Mouse (Mus musculus): ENCODE results near the gene Galnt15. TPM values are rescaled to one million over a fixed set of nuclear protein-coding genes. Genes with fewer than 3 reads are reported as not detected.

The Galnt15 gene
- 1 to 10 TPM; 2.4 to 4.9 (median 4.1) TPM for total RNA-seq (2022)

- no peak for DNase-seq (ENCODE audit: low spot score in 2 of 2)
These were observed at the start of gene Galnt15 for GRCm38 (mm10) chr14:32028681-32029091. Gene Galnt15, plus strand, starts transcription at chr14:32028989.

DNA sequence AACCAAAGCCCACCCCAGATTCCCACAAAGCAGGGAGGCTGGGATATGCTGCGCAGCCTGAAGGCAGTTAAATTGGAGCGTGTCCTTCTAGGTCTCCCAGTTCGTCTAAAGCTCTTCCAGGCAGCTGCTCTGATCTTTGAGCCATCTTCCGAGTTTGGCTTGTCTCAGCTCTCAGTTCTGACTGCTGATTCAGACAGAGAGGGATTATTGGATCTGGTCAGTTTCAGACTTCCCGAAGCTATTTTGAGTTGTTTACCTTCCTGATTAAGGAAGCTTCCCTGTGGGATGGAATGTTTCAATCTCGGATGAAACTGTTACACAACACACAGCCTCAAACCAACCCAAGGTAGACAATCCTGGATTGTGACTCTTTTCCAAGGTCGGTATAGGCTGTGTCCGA, 34.8 kb upstream of the Galnt15 start:
- no peak for DNase-seq (ENCODE audit: low spot score in 2 of 2)

DNA sequence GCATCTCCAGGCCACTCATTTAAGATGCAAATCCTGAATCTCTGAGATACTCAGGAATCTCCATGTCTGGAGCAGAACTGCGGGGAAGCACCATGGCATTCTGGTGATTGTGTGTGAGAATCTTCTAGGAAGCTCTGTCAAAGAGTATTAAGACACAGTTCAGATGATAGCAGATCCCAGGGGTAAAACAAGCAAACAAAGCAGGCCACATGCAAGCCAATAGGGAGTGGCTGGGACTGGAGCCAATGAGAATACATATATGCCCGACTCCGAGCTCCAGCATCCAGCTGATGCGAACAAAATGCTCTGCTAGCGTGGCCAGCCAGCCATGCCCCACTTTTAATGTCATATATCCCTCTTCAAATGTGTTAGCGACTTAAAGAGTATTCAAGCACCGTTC, 27.8 kb upstream of the Galnt15 start:
- DNase-seq (ENCODE audit: low spot score in 2 of 2), result no peak

GRCm38 (mm10) chr14:32002502-32003338, 26.1 kb upstream of the Galnt15 start:
- peak in 1 of 2 experiments; percentile 71 for DNase-seq (ENCODE audit: low spot score in 2 of 2)

GRCm38 (mm10) chr14:32003904-32004596, 24.7 kb upstream of the Galnt15 start:
- peak in 1 of 2 experiments; percentile 43 for DNase-seq (ENCODE audit: low spot score in 2 of 2)

GRCm38 (mm10) chr14:32005673-32006261, 23.0 kb upstream of the Galnt15 start:
- DNase-seq (ENCODE audit: low spot score in 2 of 2), result no peak

DNA sequence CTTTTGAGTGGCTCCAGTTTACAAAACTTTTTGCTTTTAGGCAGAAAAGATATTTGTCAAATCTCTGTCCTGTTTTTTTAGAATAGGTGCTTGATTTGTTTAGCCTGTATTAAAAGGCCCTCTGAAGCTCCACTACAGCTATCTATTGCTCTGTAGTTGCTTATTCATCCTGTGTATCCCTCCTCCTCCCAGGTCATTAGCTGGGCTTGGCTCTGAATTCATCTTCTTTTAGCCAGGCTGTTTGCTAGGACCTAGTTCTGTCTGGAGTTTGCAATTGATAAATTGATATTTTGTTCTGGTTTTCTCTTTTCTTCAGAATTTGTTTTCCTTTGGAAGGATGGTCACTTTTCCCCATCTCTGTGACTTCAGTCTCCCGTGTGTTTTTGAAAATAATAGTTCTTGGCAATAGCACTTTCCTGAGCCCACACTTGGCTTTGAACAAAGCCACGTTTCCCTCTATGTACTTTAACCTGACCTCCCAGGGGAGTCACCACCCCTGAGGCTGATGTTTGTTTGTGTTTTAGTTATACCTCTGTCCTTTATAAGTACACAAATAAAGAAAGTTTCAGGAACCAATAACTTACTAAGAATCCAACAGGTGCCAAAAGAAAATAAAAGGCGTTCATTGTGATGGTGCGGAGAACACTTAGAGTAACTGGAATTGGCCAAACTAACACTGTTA, 21.0 kb upstream of the Galnt15 start:
- DNase-seq (ENCODE audit: low spot score in 2 of 2), result no peak

GRCm38 (mm10) chr14:32009715-32010114, 19.1 kb upstream of the Galnt15 start:
- no peak for DNase-seq (ENCODE audit: low spot score in 2 of 2)

DNA sequence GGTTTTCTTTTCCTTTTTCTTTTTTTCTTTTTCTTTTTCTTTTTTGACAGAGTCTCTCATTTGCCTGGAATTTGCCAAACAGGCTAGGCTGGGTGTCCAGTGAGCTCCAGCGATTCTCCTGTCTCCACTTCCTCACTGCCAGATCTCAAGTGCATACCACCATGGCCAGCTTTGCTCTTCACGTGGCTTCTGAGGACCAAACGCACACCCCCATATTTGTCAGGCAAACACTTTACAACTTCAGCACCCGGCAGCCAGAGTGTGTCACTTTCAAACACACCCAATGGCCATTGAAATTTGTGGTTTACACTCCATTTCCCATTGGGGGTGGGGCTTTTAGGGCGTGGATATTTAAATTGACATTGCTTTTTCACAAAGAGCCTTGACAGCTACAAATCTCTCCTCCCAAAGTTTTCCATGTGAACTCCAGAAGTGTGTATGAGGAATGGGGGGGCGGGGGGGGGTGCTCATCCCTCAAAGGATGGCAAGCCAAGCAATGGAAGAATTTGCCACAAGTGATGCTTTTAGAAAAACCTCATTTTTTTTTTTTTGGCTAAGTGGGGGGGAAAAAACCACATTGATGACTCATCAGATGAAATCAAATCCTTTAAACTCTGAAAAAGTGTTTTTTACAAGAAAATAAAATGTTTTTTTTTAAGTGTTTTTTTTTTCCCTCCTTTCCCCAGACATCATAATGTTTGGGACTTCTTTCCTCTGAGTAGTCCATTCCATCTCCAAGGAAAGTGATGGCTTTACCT, 17.1 kb upstream of the Galnt15 start:
- no peak for DNase-seq (ENCODE audit: low spot score in 2 of 2)

- no peak for DNase-seq (ENCODE audit: low spot score in 2 of 2)
These were observed 13.5 kb upstream of the Galnt15 start for GRCm38 (mm10) chr14:32015131-32015770.

GRCm38 (mm10) chr14:32016466-32016865, 12.3 kb upstream of the Galnt15 start:
- no peak for DNase-seq (ENCODE audit: low spot score in 2 of 2)

DNA sequence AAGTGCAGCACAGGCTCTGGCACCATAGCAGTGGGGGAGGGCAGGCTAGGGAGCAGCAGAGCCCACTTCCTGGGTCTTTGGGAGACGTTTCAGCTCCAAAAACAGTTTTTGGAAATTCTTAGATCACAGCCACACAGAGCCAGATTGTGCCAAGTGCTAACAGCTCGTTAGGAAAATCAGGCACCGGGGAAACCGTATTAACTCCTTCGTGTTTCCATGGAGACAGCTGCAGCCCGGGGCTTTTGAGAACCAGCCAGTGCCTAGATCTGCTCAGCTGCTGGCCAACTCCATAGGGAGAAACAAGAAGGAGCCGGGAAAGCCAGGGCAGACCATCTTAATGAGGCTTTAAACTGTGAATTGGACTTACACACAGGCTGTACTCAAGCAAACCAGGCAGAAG, 11.9 kb upstream of the Galnt15 start:
- peak; percentile 56 to 85 for DNase-seq (ENCODE audit: low spot score in 2 of 2)

GRCm38 (mm10) chr14:32017448-32017847, 11.3 kb upstream of the Galnt15 start:
- DNase-seq (ENCODE audit: low spot score in 2 of 2), result no peak

DNA sequence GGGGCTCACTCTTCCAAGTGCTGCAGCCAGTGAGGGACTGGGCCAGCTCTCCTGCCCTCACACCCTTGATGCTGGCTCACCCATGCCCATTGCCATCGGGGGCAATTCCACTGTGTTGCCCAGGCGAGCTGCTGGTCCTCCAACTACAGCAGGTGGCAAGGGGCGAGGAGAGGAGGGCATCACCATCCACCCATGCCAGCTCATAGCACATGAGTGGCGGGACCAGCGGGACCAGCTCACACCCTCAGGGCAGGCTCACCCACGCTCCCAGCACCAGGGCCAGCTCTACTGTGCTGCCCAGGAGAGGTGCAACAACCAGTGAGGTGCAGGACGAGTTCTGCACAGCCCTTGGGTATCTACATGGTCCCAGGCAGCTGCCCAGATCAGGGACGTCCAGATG, 9.7 kb upstream of the Galnt15 start:
- no peak for DNase-seq (ENCODE audit: low spot score in 2 of 2)

GRCm38 (mm10) chr14:32021967-32022366, 6.8 kb upstream of the Galnt15 start:
- peak in 1 of 2 experiments; percentile 63 for DNase-seq (ENCODE audit: low spot score in 2 of 2)

DNA sequence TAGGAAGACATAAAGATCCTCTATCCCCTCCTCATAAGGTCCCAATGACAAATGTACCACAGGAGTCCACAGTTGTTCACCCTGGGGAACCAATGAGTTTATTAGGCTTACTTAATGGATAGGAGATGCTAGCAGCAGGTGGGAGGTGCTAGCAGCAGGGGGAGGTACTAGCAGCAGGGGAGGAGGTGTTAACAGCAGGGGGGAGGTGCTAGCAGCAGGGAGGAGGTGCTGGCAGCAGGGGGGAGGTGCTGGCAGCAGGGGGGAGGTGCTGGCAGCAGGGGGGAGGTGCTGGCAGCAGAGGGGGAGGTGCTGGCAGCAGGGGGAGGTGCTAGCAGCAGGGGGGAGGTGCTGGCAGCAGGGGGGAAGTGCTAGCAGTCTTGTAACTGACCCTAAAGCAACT, 6.3 kb upstream of the Galnt15 start:
- DNase-seq (ENCODE audit: low spot score in 2 of 2), result no peak

DNA sequence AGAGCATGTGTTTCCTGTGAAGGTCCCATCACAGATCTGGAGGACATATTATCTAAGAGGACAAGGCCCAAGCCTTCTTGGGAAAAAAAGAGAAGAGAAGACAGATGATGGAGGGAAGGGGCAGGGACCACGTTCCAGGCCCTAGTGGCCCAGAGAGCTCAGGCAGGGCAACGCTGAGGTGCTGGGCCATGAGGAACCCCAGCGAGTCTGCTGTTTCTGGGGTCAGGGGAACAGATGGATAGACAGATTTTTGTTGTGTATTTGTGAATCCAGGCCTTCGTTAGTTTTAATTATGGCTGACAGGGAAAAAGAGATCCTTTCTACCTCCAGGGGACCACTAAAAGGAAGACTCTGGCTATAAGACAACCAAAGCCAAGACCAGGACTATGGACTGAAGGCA, 4.9 kb upstream of the Galnt15 start:
- DNase-seq (ENCODE audit: low spot score in 2 of 2), result no peak

DNA sequence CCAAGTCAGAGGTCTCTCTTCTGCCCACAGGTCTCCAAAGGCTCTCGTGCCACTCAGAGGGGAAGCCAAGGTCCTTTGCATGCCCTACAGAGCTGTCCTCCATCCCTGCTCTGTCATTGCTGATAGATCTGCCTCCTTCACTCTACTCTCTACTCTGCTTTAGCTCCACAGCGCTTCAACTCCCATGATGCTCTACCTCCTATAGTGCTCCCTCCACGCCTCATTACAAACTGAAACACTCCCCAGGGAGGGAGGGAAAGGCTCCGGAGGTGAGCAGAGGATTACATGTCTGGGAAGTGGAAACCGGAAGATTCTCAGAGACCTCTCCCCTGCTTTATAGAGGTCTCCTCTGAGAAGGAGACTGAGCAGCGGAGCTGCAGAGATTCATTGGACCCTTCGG, 1.6 kb upstream of the Galnt15 start:
- no peak for DNase-seq (ENCODE audit: low spot score in 2 of 2)

- DNase-seq (ENCODE audit: low spot score in 2 of 2), result no peak
These were observed 713 bp downstream of the Galnt15 start for GRCm38 (mm10) chr14:32029411-32029992.

DNA sequence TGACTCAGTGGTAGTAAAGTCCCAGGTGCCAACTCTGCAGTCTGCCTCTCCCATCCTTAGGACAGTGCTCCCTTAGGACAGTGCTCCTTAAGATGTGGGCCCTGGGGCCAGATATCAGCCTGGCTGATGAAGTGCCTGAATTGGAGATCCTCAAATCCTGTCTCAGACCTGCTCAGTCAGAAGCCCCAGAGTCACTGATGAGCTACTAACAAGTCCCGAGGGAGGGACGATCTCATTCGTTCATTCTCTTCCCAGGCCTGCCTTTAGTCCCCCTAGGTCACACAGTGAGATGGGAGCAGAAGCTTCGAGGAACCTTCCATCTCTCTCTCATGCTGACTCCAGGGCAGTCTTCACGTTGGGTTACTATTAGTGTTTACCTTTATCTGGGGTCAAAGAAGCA, 1.3 kb downstream of the Galnt15 start:
- DNase-seq (ENCODE audit: low spot score in 2 of 2), result no peak
